Mouse (Mus musculus): Measurements from ENCODE around the gene Barx1.

DNA sequence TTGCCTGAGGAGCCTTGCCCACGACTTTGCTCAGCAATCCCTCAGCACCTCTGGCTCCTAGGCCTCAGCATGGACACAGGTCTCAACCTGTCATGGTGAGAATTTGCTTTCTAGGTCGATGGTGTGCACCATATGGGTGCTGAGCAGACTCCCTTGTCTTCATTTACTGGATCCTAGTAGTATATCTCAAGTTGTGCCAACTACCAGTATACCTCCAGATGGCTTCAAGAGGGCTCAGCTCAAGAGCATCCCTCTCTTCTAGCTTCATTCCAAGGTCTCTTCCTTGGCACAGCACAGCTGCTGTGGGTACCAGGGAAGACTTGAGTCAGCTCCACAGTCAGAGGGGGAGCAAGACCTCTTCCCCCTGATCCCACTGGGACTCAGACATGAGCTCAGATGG lies 29.2 kb downstream of the Barx1 start:
- TF ChIP-seq POLR2A (IDR thresholded peaks at IDR 0.05; ENCODE audit: insufficient read depth, low read length), result no peak
- TF ChIP-seq CTCF (IDR thresholded peaks at IDR 0.05; ENCODE audit: low read depth, low read length), result no peak
- TF ChIP-seq EP300 (IDR thresholded peaks at IDR 0.05; ENCODE audit: insufficient read depth, low read depth, low read length), result no peak

Data from ES-Bruce4 (cell line).